Mouse (Mus musculus): ENCODE measurements at regions not wholly inside any gene's neighbourhood (a gene's known extent, or its start where the extent isn't known, plus 50 kb on each side); places are given as distances from the start of the nearest gene placed in this dataset.

DNA sequence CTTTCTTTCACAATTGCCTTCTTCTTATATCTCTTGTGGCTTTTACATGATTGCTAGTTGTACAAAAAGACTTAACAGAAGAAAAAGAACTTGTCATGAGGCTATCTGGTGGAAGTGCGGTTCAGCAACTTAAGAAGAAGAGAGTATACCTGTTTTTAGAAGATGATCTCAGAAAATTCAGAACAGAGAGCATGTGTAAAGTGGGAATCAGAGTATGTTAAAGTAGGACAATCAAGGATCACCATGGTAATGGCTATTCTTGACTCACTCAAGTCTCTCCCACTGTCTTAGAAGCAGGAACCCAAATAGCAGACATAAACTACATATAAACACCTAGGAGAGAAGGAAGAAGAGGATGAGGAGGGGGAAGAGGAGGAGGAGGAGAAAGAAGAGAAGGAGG, 857.9 kb upstream of the Nr2f1 start:
- Histone ChIP-seq H3K4me2 (no peak overlapping the region), H3K4me1 (replicated peaks) (no peaks in the 10 kb centered on the region), H3K27ac (no peak overlapping the region), H3K4me3 (no peak overlapping the region), H3K27me3 (no peaks in the 10 kb centered on the region), H3K9me3 (no peaks in the 10 kb centered on the region), H3K36me3 (no peaks in the 10 kb centered on the region), H3K9ac (no peak overlapping the region)
- no peak for ATAC-seq (ENCODE audit: low FRiP score)
- 96% methylated on average over 1 of the region's 1 CpGs for WGBS

DNA sequence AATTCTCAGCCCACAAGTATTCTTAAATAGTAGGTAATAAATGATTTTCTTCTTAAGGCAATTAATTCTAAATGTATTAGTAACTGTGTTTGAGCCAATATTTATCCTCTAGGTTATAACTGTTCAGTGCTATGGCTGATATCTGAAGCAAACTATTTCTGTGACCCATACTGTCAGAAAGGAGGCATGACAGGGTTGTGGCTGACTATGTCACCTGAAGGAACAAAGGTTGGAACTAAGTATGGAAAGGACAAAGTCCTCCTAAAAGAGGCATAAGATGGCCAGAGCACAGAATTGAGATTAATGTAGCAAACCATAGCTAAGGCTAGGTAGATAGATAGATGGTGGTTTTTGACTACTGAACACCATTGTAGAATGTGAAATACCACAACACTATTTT, 854.9 kb upstream of the Nr2f1 start:
- Histone ChIP-seq H3K9me3 (no peaks in the 10 kb centered on the region), H3K4me3 (no peak overlapping the region)
- ATAC-seq (ENCODE audit: low FRiP score): no peak

DNA sequence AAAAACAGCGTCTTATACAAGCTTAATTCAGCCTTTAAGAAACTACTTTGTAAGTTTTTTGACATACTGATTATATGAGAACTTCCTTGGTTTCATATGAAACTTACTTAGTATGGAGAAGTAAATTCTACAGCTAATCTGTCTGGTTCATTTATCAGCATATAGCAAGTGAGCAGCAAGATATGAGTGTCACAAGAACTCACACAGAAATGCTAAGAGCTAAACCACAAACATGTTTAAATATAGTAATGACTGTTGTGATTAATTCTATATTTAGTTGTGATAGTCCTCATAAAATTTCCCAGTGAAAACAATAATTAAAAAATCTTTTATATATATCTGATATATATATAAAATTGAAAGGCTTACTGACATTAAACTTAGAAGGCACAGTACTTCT, 853.9 kb upstream of the Nr2f1 start:
- Histone ChIP-seq H3K9ac (no peak overlapping the region), H3K36me3 (no peaks in the 10 kb centered on the region), H3K27me3 (no peaks in the 10 kb centered on the region), H3K4me2 (no peak overlapping the region), H3K4me1 (replicated peaks) (no peaks in the 10 kb centered on the region), H3K27ac (no peak overlapping the region), H3K4me3 (no peak overlapping the region), H3K9me3 (no peaks in the 10 kb centered on the region)
- no peak for ATAC-seq (ENCODE audit: low FRiP score)
- 95% methylated on average over 1 of the region's 1 CpGs for WGBS

More for the DNA sequence above, 854.9 kb upstream of the Nr2f1 start:
- Histone ChIP-seq H3K27ac (no peak overlapping the region), H3K36me3 (no peaks in the 10 kb centered on the region), H3K4me2 (no peak overlapping the region), H3K9ac (no peak overlapping the region), H3K27me3 (no peaks in the 10 kb centered on the region), H3K4me1 (replicated peaks) (no peaks in the 10 kb centered on the region)

DNA sequence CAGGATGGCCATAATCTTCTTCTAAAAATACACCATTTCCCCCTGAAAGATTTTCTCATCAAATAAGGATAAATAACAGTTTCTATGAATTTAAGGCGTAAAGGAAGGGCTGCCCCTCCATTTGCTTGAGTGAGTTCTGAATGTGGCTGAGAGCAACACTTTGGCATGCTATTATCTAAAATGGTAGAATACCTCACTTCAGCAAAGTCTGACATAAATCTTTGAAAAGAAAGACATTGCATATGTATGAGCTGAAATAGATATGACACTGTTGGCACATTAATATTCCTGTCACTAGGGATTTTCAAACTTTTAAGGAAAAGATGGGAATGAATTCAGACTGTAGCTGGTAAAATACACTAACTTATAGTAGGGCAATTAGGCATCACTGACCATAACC, 847.7 kb upstream of the Nr2f1 start:
- ATAC-seq (ENCODE audit: low FRiP score): no peak
- 64% methylated on average over 1 of the region's 1 CpGs for WGBS
- Histone ChIP-seq H3K27ac (no peak overlapping the region), H3K4me1 (replicated peaks) (no peaks in the 10 kb centered on the region), H3K4me3 (no peak overlapping the region), H3K9ac (no peak overlapping the region), H3K36me3 (no peaks in the 10 kb centered on the region), H3K4me2 (no peak overlapping the region), H3K27me3 (no peaks in the 10 kb centered on the region), H3K9me3 (no peaks in the 10 kb centered on the region)

DNA sequence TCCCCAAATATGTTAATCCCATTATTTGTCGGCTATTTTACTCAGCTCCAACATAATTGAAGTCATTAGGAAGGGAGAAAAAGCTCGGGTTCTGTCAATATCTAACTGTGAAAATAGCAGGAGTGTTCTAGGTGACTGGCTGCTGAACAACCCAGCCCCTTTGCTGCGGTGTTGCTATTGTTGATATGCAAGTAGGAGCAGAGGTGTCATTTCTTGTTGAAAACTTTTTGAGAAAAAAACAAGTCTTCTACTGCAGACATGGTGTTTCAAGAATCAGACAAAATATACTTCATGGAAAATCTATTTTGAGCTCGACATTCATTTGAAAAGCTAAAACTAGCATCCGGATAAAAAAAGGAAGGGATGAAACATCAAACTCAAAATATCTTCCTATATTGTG, 845.1 kb upstream of the Nr2f1 start:
- H3K4me3 ChIP-seq: no peak overlapping the region
- H3K9me3 ChIP-seq: no peaks in the 10 kb centered on the region
- H3K4me1 ChIP-seq (replicated peaks): no peaks in the 10 kb centered on the region
- ATAC-seq (ENCODE audit: low FRiP score): no peak
- no peak overlapping the region for H3K4me2 ChIP-seq
- no peaks in the 10 kb centered on the region for H3K27me3 ChIP-seq
- H3K36me3 ChIP-seq: no peaks in the 10 kb centered on the region
- H3K9ac ChIP-seq: no peak overlapping the region
- 65% methylated on average over 5 of the region's 5 CpGs for WGBS
- H3K27ac ChIP-seq: no peak overlapping the region

DNA sequence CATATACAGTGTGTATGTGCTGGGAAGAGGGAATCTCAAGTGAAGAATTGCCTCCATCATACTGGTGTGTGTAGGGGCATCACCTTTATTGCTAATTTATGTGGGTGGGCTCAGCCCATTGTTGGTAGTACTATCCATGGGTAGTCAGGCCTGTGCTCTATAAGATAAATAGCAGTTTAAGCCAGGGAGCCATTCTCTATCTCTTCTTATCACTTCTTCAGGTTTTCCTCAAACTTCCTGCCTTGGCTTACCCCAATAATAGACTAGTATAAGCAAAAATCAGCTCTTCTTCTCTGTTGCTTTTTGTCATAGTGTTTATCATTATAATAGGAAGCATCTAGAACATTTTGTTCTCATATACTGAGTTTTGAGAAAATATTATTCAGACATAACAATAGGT, 838.3 kb upstream of the Nr2f1 start:
- H3K4me1 ChIP-seq (replicated peaks): no peaks in the 10 kb centered on the region
- no peak overlapping the region for H3K4me2 ChIP-seq
- no peak overlapping the region for H3K4me3 ChIP-seq
- no peak for ATAC-seq (ENCODE audit: low FRiP score)
- no peak overlapping the region for H3K27ac ChIP-seq
- no peak overlapping the region for H3K9ac ChIP-seq
- H3K9me3 ChIP-seq: no peaks in the 10 kb centered on the region
- no peaks in the 10 kb centered on the region for H3K36me3 ChIP-seq
- H3K27me3 ChIP-seq: no peaks in the 10 kb centered on the region

DNA sequence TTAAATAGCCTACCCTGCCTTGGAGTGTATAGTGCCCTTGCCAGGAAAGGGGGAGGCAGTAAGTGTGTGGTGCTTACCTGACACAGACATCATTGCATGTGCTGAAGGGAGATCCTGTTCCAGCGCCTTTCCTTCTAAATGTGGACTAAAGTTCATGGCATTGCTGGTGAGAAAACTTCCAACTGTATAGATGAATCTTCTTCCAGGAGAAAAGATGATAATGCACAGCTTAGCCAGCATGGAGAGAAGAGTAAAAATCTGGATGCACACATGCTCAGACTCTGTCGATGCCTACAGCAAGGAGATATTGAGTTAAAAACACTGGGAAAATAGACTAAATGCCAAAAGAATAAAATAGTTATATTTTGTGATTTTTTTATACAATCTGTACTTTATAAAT, 835.7 kb upstream of the Nr2f1 start:
- WGBS: 87% methylated on average over 2 of the region's 2 CpGs
- Histone ChIP-seq H3K36me3 (no peaks in the 10 kb centered on the region), H3K4me3 (no peak overlapping the region), H3K9ac (no peak overlapping the region), H3K27me3 (no peaks in the 10 kb centered on the region), H3K4me2 (no peak overlapping the region), H3K9me3 (no peaks in the 10 kb centered on the region), H3K4me1 (replicated peaks) (no peaks in the 10 kb centered on the region), H3K27ac (no peak overlapping the region)
- ATAC-seq (ENCODE audit: low FRiP score): no peak

DNA sequence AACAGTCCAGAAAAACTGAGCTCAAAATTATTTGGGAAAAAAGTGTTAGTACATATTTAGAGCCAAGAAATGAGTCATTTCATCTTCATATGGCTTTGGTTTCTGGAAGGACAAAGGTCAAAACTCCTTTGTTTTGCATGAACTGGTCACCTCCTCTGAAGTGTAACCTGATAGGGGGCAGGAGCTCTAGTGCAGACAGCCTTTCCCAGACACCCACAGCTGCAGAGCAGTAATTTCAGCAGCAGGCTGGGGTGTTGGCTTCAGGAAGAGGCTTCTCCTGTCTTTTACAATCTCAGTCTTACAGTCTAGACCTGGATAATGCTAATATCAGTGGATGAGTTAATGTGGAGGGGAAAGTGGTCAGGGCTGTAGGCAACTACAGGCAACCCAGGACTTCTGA, 830.4 kb upstream of the Nr2f1 start:
- Histone ChIP-seq H3K27me3 (no peaks in the 10 kb centered on the region), H3K9me3 (no peaks in the 10 kb centered on the region), H3K4me1 (replicated peaks) (no peaks in the 10 kb centered on the region), H3K27ac (no peak overlapping the region), H3K4me2 (no peak overlapping the region), H3K4me3 (no peak overlapping the region), H3K9ac (no peak overlapping the region), H3K36me3 (no peaks in the 10 kb centered on the region)
- no peak for ATAC-seq (ENCODE audit: low FRiP score)

DNA sequence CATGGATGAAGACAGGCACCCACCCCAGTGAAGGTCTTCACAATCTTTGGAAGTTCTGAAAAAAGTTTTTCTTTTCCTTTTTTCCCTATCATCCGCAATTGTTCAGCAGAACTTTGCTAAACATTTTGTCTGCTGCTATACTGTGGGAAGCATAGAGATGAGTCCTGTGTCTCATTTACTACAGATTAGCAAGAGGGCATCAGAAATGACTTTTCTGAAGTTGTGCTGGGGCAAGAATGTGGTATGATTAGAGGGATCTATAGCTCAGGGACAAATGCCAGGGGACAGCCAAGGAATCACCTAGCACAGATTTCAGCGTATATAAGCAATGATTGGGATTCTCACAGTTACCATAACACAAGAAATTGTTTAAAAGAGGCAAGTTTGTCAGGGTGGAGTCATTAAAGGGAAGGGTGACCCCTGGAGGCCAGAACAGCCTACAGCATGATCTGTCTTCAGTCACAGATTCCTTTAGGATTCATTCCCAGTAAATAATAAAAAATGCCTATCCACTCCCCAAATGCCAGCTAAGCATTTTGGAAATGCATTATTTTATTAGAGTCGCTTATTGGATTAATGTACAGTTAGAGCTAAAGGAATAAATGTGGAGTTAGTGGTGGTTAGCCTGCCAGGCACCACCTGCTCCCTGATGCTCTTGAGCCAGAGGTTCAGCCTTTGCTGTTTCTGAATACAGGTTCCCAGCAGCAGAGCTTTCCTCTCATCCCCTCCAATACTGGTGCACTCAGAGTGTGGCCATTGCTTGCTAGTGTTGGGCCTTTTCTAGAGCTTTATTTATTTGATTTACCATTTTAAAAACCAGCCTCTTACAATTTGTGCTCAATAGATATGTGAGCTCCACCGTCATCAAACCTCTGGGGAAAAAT, 828.6 kb upstream of the Nr2f1 start:
- peak; percentile 72; the same call in 1 of the 2 replicates for ATAC-seq (ENCODE audit: low FRiP score)
- WGBS: 41% methylated on average over 4 of the region's 4 CpGs

DNA sequence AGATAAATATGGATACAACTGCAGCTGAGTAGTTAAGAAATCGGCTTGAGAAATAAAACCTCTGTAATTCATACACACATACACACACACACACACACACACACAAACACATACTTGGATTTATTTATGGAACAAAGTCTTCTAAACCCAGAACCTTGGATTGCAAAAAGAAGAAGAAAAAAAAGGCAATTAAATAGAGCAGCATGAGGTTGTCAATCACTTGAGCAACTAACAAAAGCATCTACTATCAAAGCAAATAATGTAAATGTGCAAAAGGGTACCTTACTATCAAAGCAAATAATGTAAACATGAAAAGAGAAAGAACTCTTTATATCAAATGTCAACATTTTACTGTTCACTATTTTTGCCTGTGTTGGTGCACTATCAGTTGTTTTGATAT, 826.1 kb upstream of the Nr2f1 start:
- Histone ChIP-seq H3K4me3 (no peak overlapping the region), H3K9ac (no peak overlapping the region), H3K36me3 (no peaks in the 10 kb centered on the region), H3K27me3 (no peaks in the 10 kb centered on the region), H3K4me1 (replicated peaks) (no peaks in the 10 kb centered on the region), H3K27ac (no peak overlapping the region), H3K9me3 (no peaks in the 10 kb centered on the region), H3K4me2 (no peak overlapping the region)
- WGBS: 49% methylated on average over 1 of the region's 1 CpGs
- ATAC-seq (ENCODE audit: low FRiP score): no peak

More for the DNA sequence above, 828.6 kb upstream of the Nr2f1 start:
- no peak overlapping the region for H3K9ac ChIP-seq
- no peaks in the 10 kb centered on the region for H3K36me3 ChIP-seq
- H3K27me3 ChIP-seq: no peaks in the 10 kb centered on the region
- no peak overlapping the region for H3K27ac ChIP-seq
- H3K9me3 ChIP-seq: no peaks in the 10 kb centered on the region
- H3K4me2 ChIP-seq: no peak overlapping the region
- no peaks in the 10 kb centered on the region for H3K4me1 ChIP-seq (replicated peaks)
- H3K4me3 ChIP-seq: no peak overlapping the region

DNA sequence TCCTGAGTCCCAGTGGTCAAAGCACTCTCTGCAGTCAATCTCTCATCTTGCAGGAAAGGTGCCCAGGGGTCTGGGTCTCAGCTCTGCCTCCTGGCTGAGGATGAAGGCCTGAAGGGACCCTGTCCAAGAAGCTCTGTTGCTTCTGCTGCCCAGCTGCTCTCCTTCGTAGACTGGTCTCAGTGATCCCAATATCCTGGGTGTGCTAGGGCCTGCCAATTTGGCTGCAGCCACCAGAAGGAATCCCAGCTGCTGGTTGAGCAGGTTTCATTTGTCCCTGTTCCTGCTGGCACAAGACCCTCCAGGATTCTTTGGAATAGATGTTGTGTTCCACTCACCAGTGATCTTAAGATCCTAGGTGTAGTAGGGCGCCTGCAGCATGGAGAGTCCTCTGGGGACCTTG, 818.5 kb upstream of the Nr2f1 start:
- Histone ChIP-seq H3K4me1 (replicated peaks) (no peaks in the 10 kb centered on the region), H3K27ac (no peak overlapping the region), H3K27me3 (no peaks in the 10 kb centered on the region), H3K36me3 (no peaks in the 10 kb centered on the region), H3K9ac (no peak overlapping the region), H3K4me2 (no peak overlapping the region), H3K9me3 (no peaks in the 10 kb centered on the region), H3K4me3 (no peak overlapping the region)
- 90% methylated on average over 2 of the region's 2 CpGs for whole genome bisulfite sequencing
- no peak for ATAC-seq (ENCODE audit: low FRiP score)

DNA sequence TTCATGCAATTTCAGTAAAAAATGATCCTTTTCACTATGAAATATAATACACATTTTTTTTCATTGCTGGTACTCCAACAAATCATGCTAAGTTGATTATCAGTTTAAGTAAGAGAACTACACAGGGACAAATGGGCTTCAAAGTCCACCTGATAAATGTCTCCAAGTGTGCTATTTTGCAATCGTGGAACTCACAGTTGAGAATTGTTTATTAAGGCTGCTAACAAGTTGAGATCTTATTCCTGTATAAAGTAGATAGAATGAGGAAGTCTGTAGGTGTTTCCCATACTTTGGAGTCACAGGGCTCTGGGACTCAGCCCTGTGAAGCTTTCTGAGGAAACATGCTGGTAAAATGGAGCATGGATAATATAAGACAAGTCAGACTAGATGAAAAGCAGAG, 803.8 kb upstream of the Nr2f1 start:
- no peak overlapping the region for H3K27ac ChIP-seq
- WGBS: 94% methylated on average over 1 of the region's 1 CpGs
- no peak overlapping the region for H3K4me2 ChIP-seq
- no peak overlapping the region for H3K4me3 ChIP-seq
- H3K4me1 ChIP-seq (replicated peaks): no peaks in the 10 kb centered on the region
- H3K9me3 ChIP-seq: no peaks in the 10 kb centered on the region
- ATAC-seq (ENCODE audit: low FRiP score): no peak
- no peak overlapping the region for H3K9ac ChIP-seq
- no peaks in the 10 kb centered on the region for H3K36me3 ChIP-seq
- H3K27me3 ChIP-seq: no peaks in the 10 kb centered on the region

DNA sequence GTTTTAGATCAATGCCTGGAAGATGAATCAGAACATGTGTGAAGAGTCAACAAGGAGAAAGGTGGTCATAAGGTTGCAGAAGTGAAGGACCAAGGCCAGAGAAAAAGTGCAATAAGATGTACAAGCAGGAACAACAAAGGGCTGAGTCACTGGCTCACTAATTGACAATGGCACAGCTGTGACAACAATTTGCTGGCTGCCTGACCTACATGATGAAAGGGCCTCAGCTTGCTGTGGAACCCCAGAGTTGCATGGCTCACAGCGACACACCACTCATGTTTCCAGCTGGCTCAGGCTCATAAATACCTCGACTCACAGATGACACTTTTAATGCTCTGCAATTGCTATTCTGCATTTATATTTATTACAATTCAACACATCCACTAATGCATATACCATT, 799.3 kb upstream of the Nr2f1 start:
- WGBS: 29% methylated on average over 2 of the region's 2 CpGs
- ATAC-seq (ENCODE audit: low FRiP score): 0 out of 2 replicates have a peak, but pooled peaks have one; percentile 36

More for the DNA sequence above, 799.3 kb upstream of the Nr2f1 start:
- no peak overlapping the region for H3K9ac ChIP-seq
- H3K4me2 ChIP-seq: no peak overlapping the region
- H3K9me3 ChIP-seq: no peaks in the 10 kb centered on the region
- H3K27me3 ChIP-seq: no peaks in the 10 kb centered on the region
- no peak overlapping the region for H3K4me3 ChIP-seq
- H3K27ac ChIP-seq: no peak overlapping the region
- no peaks in the 10 kb centered on the region for H3K4me1 ChIP-seq (replicated peaks)
- H3K36me3 ChIP-seq: no peaks in the 10 kb centered on the region
